Mouse (Mus musculus): ENCODE measurements around the gene Ces5a. TPM values are rescaled to one million over a fixed set of nuclear protein-coding genes. Genes with fewer than 3 reads are reported as not detected.
A peak's percentile ranks its signal among the peaks of the same experiment; 100 is the strongest.

Gene Ces5a
- 0.49 and 1.3 TPM in 2 replicates for polyA plus RNA-seq (2015; fragmentation: Nextera tagmentation; extraction: Ambion mirVana)

DNA sequence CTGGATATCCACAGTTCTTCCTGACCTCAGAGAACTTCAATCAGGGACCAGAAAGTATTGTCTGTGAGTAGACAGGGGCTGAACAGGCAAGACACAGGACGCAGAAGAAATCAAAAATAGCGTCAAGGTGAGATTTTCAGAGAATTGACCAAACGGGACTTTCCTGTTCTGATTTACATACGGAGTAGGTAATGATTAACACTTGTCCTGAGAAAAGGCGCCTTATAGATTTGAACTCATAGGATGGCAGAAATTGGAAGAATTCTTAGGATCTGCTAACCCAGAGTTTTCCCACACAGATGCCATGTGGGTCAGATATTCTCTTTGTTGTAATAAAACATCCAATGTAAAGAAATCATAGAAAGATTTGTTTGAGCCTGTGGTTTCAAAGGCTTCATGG, at the start of gene Ces5a:
Gene Ces5a, minus strand, starts transcription at position 101 of the 400 bp plus-strand sequence.
- H3K9ac ChIP-seq = no peak within 1 kb of the TSS
- no peak within 1 kb of the TSS for H3K27ac ChIP-seq (replicated peaks)
- no peak for ATAC-seq (ENCODE audit: low FRiP score, low read depth)
- WGBS = 93% methylated on average over 5 of the region's 5 CpGs
- no peaks in the 10 kb centered on the region for H3K36me3 ChIP-seq
- H3K4me3 ChIP-seq = no peak within 1 kb of the TSS
- H3K9me3 ChIP-seq = no peaks in the 10 kb centered on the region
- no peak within 1 kb of the TSS for H3K4me2 ChIP-seq
- H3K27me3 ChIP-seq = no peaks in the 10 kb centered on the region
- no peaks in the 10 kb centered on the region for H3K4me1 ChIP-seq (replicated peaks)

- no peak overlapping the region for H3K4me3 ChIP-seq
- no peaks in the 10 kb centered on the region for H3K36me3 ChIP-seq
- H3K4me1 ChIP-seq (replicated peaks) = peaks cover 42% of the 10 kb centered on the region
- no peak overlapping the region for H3K9ac ChIP-seq
- ATAC-seq (ENCODE audit: low FRiP score, low read depth) = no peak
- peak overlapping the region; percentile 40; the same call in 1 of the 2 replicates for H3K27ac ChIP-seq (replicated peaks)
- H3K4me2 ChIP-seq = no peak overlapping the region
- H3K27me3 ChIP-seq = no peaks in the 10 kb centered on the region
- H3K9me3 ChIP-seq = 0 out of 2 replicates have a peak, but pooled peaks cover 4% of the 10 kb centered on the region
- 69% methylated on average over 9 of the region's 9 CpGs for WGBS
Measured at GRCm38 (mm10) chr8:93572841-93573240, 37.2 kb upstream of the Ces5a start.

DNA sequence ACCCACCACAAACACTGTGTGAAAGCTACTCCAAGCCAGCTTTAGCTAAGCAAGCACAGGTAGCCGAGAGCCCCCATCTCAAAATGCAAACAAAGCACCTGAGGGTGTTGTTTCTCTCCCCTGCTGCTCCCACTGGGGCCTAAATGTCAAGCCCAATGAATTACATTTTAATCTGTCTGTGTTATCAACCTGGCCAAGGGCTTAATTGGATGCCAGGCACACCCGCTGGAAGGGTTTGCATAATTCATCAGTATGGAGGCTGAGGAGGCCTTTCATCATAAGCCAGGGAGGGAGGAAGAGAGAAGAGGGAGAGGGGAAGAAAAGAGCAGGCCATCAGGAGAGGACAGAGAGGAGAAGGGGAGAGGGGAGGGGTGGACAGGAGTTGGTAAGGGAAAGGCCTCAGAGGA, 36.5 kb upstream of the Ces5a start:
- Histone ChIP-seq H3K9me3 (0 out of 2 replicates have a peak, but pooled peaks cover 4% of the 10 kb centered on the region), H3K36me3 (no peaks in the 10 kb centered on the region), H3K4me3 (no peak overlapping the region), H3K4me1 (replicated peaks) (peaks cover 48% of the 10 kb centered on the region), H3K9ac (no peak overlapping the region), H3K27ac (replicated peaks) (peak overlapping the region; percentile 83), H3K4me2 (peak overlapping the region; percentile 24; the same call in 1 of the 2 replicates), H3K27me3 (no peaks in the 10 kb centered on the region)
- ATAC-seq (ENCODE audit: low FRiP score, low read depth) = peak; percentile 46
- WGBS = 11% methylated on average over 2 of the region's 2 CpGs

- H3K4me3 ChIP-seq = no peak overlapping the region
- H3K4me1 ChIP-seq (replicated peaks) = peaks cover 48% of the 10 kb centered on the region
- 15% methylated on average over 9 of the region's 9 CpGs for WGBS
- H3K4me2 ChIP-seq = no peak overlapping the region
- ATAC-seq (ENCODE audit: low FRiP score, low read depth) = peak; percentile 10; the same call in 1 of the 2 replicates
- no peaks in the 10 kb centered on the region for H3K36me3 ChIP-seq
- no peaks in the 10 kb centered on the region for H3K27me3 ChIP-seq
- 0 out of 2 replicates have a peak, but pooled peaks cover 4% of the 10 kb centered on the region for H3K9me3 ChIP-seq
- no peak overlapping the region for H3K9ac ChIP-seq
- peak overlapping the region; percentile 83 for H3K27ac ChIP-seq (replicated peaks)
Measured at GRCm38 (mm10) chr8:93571369-93571985, 35.8 kb upstream of the Ces5a start.

- H3K9ac ChIP-seq = no peak overlapping the region
- H3K27me3 ChIP-seq = no peaks in the 10 kb centered on the region
- peaks cover 48% of the 10 kb centered on the region for H3K4me1 ChIP-seq (replicated peaks)
- H3K4me3 ChIP-seq = no peak overlapping the region
- ATAC-seq (ENCODE audit: low FRiP score, low read depth) = peak; percentile 27; the same call in 1 of the 2 replicates
- H3K27ac ChIP-seq (replicated peaks) = peak overlapping the region; percentile 84
- 0 out of 2 replicates have a peak, but pooled peaks cover 4% of the 10 kb centered on the region for H3K9me3 ChIP-seq
- peak overlapping the region; percentile 32 for H3K4me2 ChIP-seq
- 20% methylated on average over 2 of the region's 2 CpGs for WGBS
- no peaks in the 10 kb centered on the region for H3K36me3 ChIP-seq
Measured at GRCm38 (mm10) chr8:93570186-93570530, 34.5 kb upstream of the Ces5a start.

GRCm38 (mm10) chr8:93569311-93570185, 33.9 kb upstream of the Ces5a start:
- Histone ChIP-seq H3K4me2 (peak overlapping the region; percentile 32), H3K36me3 (no peaks in the 10 kb centered on the region), H3K4me1 (replicated peaks) (peaks cover 48% of the 10 kb centered on the region), H3K4me3 (no peak overlapping the region), H3K27me3 (no peaks in the 10 kb centered on the region), H3K27ac (replicated peaks) (peak overlapping the region; percentile 84), H3K9me3 (0 out of 2 replicates have a peak, but pooled peaks cover 4% of the 10 kb centered on the region), H3K9ac (no peak overlapping the region)
- peak; percentile 89 for ATAC-seq (ENCODE audit: low FRiP score, low read depth)
- 23% methylated on average over 13 of the region's 13 CpGs for WGBS

DNA sequence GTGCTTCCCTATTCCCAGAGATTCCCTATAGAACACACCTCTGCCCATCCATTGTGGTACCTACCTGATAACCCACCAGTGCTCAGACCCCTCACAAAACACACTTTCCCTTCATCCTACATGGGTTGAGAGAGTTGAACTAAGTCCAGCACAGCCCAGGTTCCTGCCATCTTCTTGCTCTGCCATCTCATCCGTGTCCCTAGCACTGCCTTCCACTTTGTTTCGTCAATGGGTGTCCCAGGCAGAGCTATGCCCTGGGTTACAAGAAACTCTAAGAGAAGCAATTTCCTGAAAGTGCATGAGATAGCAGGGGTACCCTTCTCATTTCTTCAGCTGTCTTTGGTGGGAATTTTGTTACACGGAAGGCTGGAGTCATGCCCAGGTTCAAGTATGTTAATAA, 33.0 kb upstream of the Ces5a start:
- H3K4me1 ChIP-seq (replicated peaks) = peaks cover 48% of the 10 kb centered on the region
- WGBS = 94% methylated on average over 3 of the region's 3 CpGs
- no peak overlapping the region for H3K9ac ChIP-seq
- H3K9me3 ChIP-seq = 0 out of 2 replicates have a peak, but pooled peaks cover 4% of the 10 kb centered on the region
- H3K4me3 ChIP-seq = no peak overlapping the region
- H3K27me3 ChIP-seq = no peaks in the 10 kb centered on the region
- H3K36me3 ChIP-seq = no peaks in the 10 kb centered on the region
- ATAC-seq (ENCODE audit: low FRiP score, low read depth) = no peak
- H3K4me2 ChIP-seq = no peak overlapping the region
- H3K27ac ChIP-seq (replicated peaks) = no peak overlapping the region

GRCm38 (mm10) chr8:93567086-93567485, 31.5 kb upstream of the Ces5a start:
- Histone ChIP-seq H3K4me1 (replicated peaks) (peaks cover 36% of the 10 kb centered on the region), H3K9me3 (0 out of 2 replicates have a peak, but pooled peaks cover 4% of the 10 kb centered on the region), H3K4me2 (no peak overlapping the region), H3K27ac (replicated peaks) (peak overlapping the region; percentile 7; the same call in 1 of the 2 replicates), H3K36me3 (no peaks in the 10 kb centered on the region), H3K4me3 (no peak overlapping the region), H3K9ac (no peak overlapping the region), H3K27me3 (no peaks in the 10 kb centered on the region)
- ATAC-seq (ENCODE audit: low FRiP score, low read depth) = no peak
- WGBS = 55% methylated on average over 9 of the region's 9 CpGs

DNA sequence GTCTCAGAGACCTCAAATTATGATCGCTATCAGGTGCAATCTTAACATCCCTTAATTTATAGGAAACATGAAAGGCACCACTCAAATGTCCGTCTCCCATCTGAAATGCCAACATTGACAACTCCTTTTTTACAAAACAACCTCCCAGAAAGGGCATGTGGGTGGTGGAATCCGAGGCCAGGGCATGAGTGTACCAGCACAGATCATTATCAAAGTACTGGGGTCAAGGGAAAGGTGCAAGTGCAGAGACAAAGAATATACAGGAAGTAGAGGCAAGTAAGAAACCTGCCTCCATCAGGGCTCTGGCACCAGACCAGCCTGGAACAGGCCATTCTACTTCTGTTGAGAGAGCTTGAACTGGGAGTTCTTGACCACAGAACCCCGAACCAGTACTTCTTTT, 29.0 kb upstream of the Ces5a start:
- ATAC-seq (ENCODE audit: low FRiP score, low read depth) = no peak
- WGBS = 89% methylated on average over 4 of the region's 4 CpGs
- Histone ChIP-seq H3K4me3 (no peak overlapping the region), H3K9ac (no peak overlapping the region), H3K4me2 (no peak overlapping the region), H3K27ac (replicated peaks) (no peak overlapping the region), H3K9me3 (0 out of 2 replicates have a peak, but pooled peaks cover 4% of the 10 kb centered on the region), H3K27me3 (no peaks in the 10 kb centered on the region), H3K4me1 (replicated peaks) (peaks cover 12% of the 10 kb centered on the region), H3K36me3 (no peaks in the 10 kb centered on the region)

- no peak for ATAC-seq (ENCODE audit: low FRiP score, low read depth)
- H3K27me3 ChIP-seq = no peaks in the 10 kb centered on the region
- H3K36me3 ChIP-seq = no peaks in the 10 kb centered on the region
- peaks cover 6% of the 10 kb centered on the region; the same call in 1 of the 2 replicates for H3K4me1 ChIP-seq (replicated peaks)
- no peak overlapping the region for H3K4me2 ChIP-seq
- 82% methylated on average over 7 of the region's 7 CpGs for WGBS
- no peak overlapping the region for H3K27ac ChIP-seq (replicated peaks)
- H3K4me3 ChIP-seq = no peak overlapping the region
- no peak overlapping the region for H3K9ac ChIP-seq
- H3K9me3 ChIP-seq = 0 out of 2 replicates have a peak, but pooled peaks cover 2% of the 10 kb centered on the region
Measured at GRCm38 (mm10) chr8:93563551-93563950, 27.9 kb upstream of the Ces5a start.

GRCm38 (mm10) chr8:93562557-93563210, 27.1 kb upstream of the Ces5a start:
- Histone ChIP-seq H3K4me2 (no peak overlapping the region), H3K4me3 (no peak overlapping the region), H3K9me3 (no peaks in the 10 kb centered on the region), H3K4me1 (replicated peaks) (peaks cover 6% of the 10 kb centered on the region; the same call in 1 of the 2 replicates), H3K36me3 (no peaks in the 10 kb centered on the region), H3K9ac (no peak overlapping the region), H3K27me3 (no peaks in the 10 kb centered on the region), H3K27ac (replicated peaks) (no peak overlapping the region)
- WGBS = 21% methylated on average over 6 of the region's 6 CpGs
- ATAC-seq (ENCODE audit: low FRiP score, low read depth) = no peak

Data from hindbrain, embryonic 15.5 days (tissue).